Mouse (Mus musculus) limb, embryonic 11.5 days (tissue): Measurements from ENCODE around the gene Ifrd2. TPM values are rescaled to one million over a fixed set of nuclear protein-coding genes. Genes with fewer than 3 reads are reported as not detected.
A peak's percentile ranks its signal among the peaks of the same experiment; 100 is the strongest.

ENCODE experiments used
- ATAC-seq: fragments of 200-750 bp; cut with Nextera tagmentation; 2 replicates; pipeline ENCODE4 v1.8.0; 2017; ENCODE audit warnings: low read depth; ENCODE audit not compliant: insufficient number of reproducible peaks, low FRiP score, low TSS enrichment
- DNase-seq: peaks from one replicate; pipeline ENCODE4 v3.0.0-alpha.2; 2015; ENCODE audit warnings: low spot score
- H3K27ac ChIP-seq: fragments of 300-500 bp; sonication (generic); replicated peaks from 2 replicates; pipeline ENCODE4 v1.5.1; 2014; ENCODE audit warnings: low read depth, mild to moderate bottlenecking, low read length
- H3K27me3 ChIP-seq: fragments of 300-500 bp; sonication (generic); 2 replicates; pipeline ENCODE4 v1.6.1; 2014; ENCODE audit warnings: mild to moderate bottlenecking, low read length, mixed read lengths; ENCODE audit not compliant: control insufficient read depth, insufficient read depth
- H3K36me3 ChIP-seq: fragments of 300-500 bp; sonication (generic); 2 replicates; pipeline ENCODE4 v1.6.1; 2014; ENCODE audit warnings: mild to moderate bottlenecking, low read length, moderate library complexity, mixed read lengths; ENCODE audit not compliant: control insufficient read depth, insufficient read depth
- H3K4me1 ChIP-seq: fragments of 300-500 bp; sonication (generic); 2 replicates; pipeline ENCODE4 v1.6.1; 2014; ENCODE audit warnings: low read length, mixed read lengths; ENCODE audit not compliant: control insufficient read depth, insufficient read depth
- H3K4me2 ChIP-seq: fragments of 300-500 bp; sonication (generic); 2 replicates; pipeline ENCODE4 v1.6.1; 2014; ENCODE audit warnings: low read depth, mild to moderate bottlenecking, moderate library complexity; ENCODE audit not compliant: severe bottlenecking
- H3K4me3 ChIP-seq: fragments of 300-500 bp; sonication (generic); 2 replicates; pipeline ENCODE4 v1.5.1; 2014; ENCODE audit warnings: low read depth, low read length
- H3K9ac ChIP-seq: fragments of 300-500 bp; sonication (generic); 2 replicates; pipeline ENCODE4 v1.6.1; 2014; ENCODE audit warnings: mild to moderate bottlenecking, low read length
- H3K9me3 ChIP-seq: fragments of 300-500 bp; sonication (generic); 2 replicates; pipeline ENCODE4 v1.6.1; 2016; ENCODE audit warnings: low read length; ENCODE audit not compliant: control insufficient read depth
- WGBS: fragments of 180-500 bp; shearing (Covaris S2); extraction: QIAGEN DNeasy Blood & Tissue Kit; methylation state at CpG from one replicate; pipeline ENCODE4 v1.1.7; 2014; 5-methylcytosine and 5-hydroxymethylcytosine counted together
- polyA plus RNA-seq: library from polyadenylated mRNA; unstranded; fragments of >200 nt; fragmentation: Nextera tagmentation; extraction: Ambion mirVana; gene quantifications from 2 replicates; pipeline ENCODE4 v1.2.1, GENCODE M21; 2014

Ifrd2 gene
- polyA plus RNA-seq, 1 experiment from 2014 or later: 49.0 TPM

- H3K27me3 ChIP-seq: no peaks in the 10 kb centered on the region
- no peak overlapping the region; the same call in 1 of the 2 replicates for H3K4me2 ChIP-seq
- DNase-seq (no peak), ATAC-seq (no peak)
- WGBS: 78% methylated on average over 20 of the region's 20 CpGs
- no peak overlapping the region for H3K4me3 ChIP-seq
- no peak overlapping the region for H3K9ac ChIP-seq
- H3K9me3 ChIP-seq: no peaks in the 10 kb centered on the region
- no peak overlapping the region for H3K27ac ChIP-seq
- H3K36me3 ChIP-seq: peaks cover 2% of the 10 kb centered on the region; the same call in 1 of the 2 replicates
- peaks cover 45% of the 10 kb centered on the region for H3K4me1 ChIP-seq
Observed at GRCm38 (mm10) chr9:107549297-107550074, 38.0 kb upstream of the Ifrd2 start.

DNA sequence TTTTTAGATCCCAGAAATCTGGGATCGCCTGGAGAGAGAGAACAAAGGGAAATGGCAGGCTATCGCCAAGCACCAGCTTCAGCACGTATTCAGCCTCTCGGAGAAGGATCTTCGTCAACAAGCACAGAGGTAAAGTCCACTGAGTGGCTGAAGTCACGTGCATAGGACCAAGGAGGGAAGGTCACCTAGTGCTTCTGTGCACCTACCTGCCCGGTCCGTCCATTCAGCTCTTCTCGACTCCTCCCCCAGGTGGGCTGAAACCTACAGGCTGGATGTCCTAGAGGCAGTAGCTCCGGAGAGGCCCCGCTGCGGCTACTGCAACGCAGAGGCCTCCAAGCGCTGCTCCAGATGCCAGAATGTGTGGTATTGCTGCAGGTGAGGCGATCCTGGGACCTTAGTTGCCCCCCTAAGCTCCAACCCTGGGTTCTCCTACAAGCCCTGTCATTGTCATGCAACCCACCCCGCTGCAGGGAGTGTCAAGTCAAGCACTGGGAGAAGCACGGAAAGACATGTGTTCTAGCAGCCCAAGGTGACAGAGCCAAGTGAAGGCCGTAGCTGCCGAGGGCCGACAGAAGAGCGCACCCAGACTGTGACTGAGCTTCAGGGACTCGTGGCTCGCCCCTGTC, 36.8 kb upstream of the Ifrd2 start:
- Histone ChIP-seq H3K4me3 (peak overlapping the region; percentile 52), H3K36me3 (no peaks in the 10 kb centered on the region), H3K27ac (no peak overlapping the region; the same call in 1 of the 2 replicates), H3K4me1 (peaks cover 47% of the 10 kb centered on the region), H3K27me3 (no peaks in the 10 kb centered on the region), H3K4me2 (peak overlapping the region; percentile 96), H3K9ac (peak overlapping the region; percentile 79; the same call in 1 of the 2 replicates), H3K9me3 (no peaks in the 10 kb centered on the region)
- no peak for DNase-seq
- no peak for ATAC-seq
- WGBS: 28% methylated on average over 23 of the region's 23 CpGs

- under 1% methylated on average over 56 of the region's 63 CpGs for WGBS
- H3K9ac ChIP-seq: peak within 1 kb of the TSS; percentile 79
- H3K4me1 ChIP-seq: peaks cover 50% of the 10 kb centered on the region
- peak; percentile 80 for DNase-seq
- peak; percentile 14; the same call in 1 of the 2 replicates for ATAC-seq
- peak within 1 kb of the TSS; percentile 96 for H3K4me2 ChIP-seq
- H3K27me3 ChIP-seq: no peaks in the 10 kb centered on the region
- H3K36me3 ChIP-seq: no peaks in the 10 kb centered on the region
- peak within 1 kb of the TSS; percentile 52 for H3K4me3 ChIP-seq
- H3K27ac ChIP-seq: peak within 1 kb of the TSS; percentile 47
- H3K9me3 ChIP-seq: no peaks in the 10 kb centered on the region
Observed at GRCm38 (mm10) chr9:107551117-107551889, 36.1 kb upstream of the Ifrd2 start, which contains the start of gene Rassf1. Rassf1 (plus strand) TSS chr9:107551555.

DNA sequence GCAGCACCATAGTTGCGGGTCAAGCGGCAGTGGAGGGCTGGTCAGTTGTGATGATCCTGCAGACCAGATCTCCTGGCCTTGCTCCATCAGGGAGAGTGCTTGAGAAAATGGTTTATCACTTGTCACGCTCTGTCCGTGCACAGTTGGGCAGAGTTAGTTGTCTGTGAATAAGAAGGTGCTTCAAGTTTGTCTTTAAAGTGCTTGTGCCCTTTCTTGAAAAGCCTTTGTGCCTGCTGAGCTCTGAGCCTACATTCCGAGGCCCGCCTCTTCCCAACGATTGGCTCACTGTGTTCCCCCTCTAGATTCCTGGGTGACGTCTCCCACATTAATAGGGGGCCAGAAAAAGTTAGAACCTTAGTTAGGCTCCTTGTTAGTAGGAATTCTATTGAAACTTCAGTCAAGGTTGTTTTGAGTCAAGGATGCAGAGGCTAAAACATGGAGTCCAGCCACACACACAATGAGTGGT, 35.5 kb upstream of the Ifrd2 start:
- no peak for ATAC-seq

GRCm38 (mm10) chr9:107552690-107553393, 34.6 kb upstream of the Ifrd2 start:
- Histone ChIP-seq H3K4me3 (no peak overlapping the region), H3K36me3 (peaks cover 7% of the 10 kb centered on the region; the same call in 1 of the 2 replicates), H3K4me2 (peak overlapping the region; percentile 96), H3K4me1 (peaks cover 45% of the 10 kb centered on the region), H3K27me3 (no peaks in the 10 kb centered on the region), H3K9me3 (no peaks in the 10 kb centered on the region), H3K9ac (no peak overlapping the region; the same call in 1 of the 2 replicates), H3K27ac (no peak overlapping the region; the same call in none of the 2 replicates)
- WGBS: 76% methylated on average over 5 of the region's 5 CpGs
- ATAC-seq: no peak
- no peak for DNase-seq

More for the DNA sequence above, 35.5 kb upstream of the Ifrd2 start:
- Histone ChIP-seq H3K9me3 (no peaks in the 10 kb centered on the region), H3K36me3 (no peaks in the 10 kb centered on the region; the same call in 1 of the 2 replicates), H3K27me3 (no peaks in the 10 kb centered on the region), H3K27ac (peak overlapping the region; percentile 47), H3K9ac (peak overlapping the region; percentile 79), H3K4me1 (peaks cover 49% of the 10 kb centered on the region), H3K4me2 (peak overlapping the region; percentile 96), H3K4me3 (peak overlapping the region; percentile 52)
- WGBS: 6% methylated on average over 8 of the region's 8 CpGs
- DNase-seq: no peak

- WGBS: 4% methylated on average over 37 of the region's 37 CpGs
- peak; percentile 49 for ATAC-seq
- peak overlapping the region; percentile 78 for H3K4me3 ChIP-seq
- H3K27ac ChIP-seq: peak overlapping the region; percentile 87
- H3K9ac ChIP-seq: peak overlapping the region; percentile 49
- no peaks in the 10 kb centered on the region for H3K9me3 ChIP-seq
- H3K4me1 ChIP-seq: peaks cover 45% of the 10 kb centered on the region
- peaks cover 13% of the 10 kb centered on the region for H3K36me3 ChIP-seq
- no peak for DNase-seq
- H3K4me2 ChIP-seq: peak overlapping the region; percentile 84
- H3K27me3 ChIP-seq: no peaks in the 10 kb centered on the region
Observed at GRCm38 (mm10) chr9:107553541-107554318, 33.7 kb upstream of the Ifrd2 start.

GRCm38 (mm10) chr9:107554319-107554825, 33.1 kb upstream of the Ifrd2 start:
- H3K27me3 ChIP-seq: no peaks in the 10 kb centered on the region
- H3K9ac ChIP-seq: peak overlapping the region; percentile 79
- H3K27ac ChIP-seq: peak overlapping the region; percentile 91
- H3K4me3 ChIP-seq: peak overlapping the region; percentile 78
- under 1% methylated on average over 53 of the region's 53 CpGs for WGBS
- H3K36me3 ChIP-seq: peaks cover 17% of the 10 kb centered on the region
- peak; percentile 87 for ATAC-seq
- H3K4me1 ChIP-seq: peaks cover 45% of the 10 kb centered on the region
- peak; percentile 95 for DNase-seq
- no peaks in the 10 kb centered on the region for H3K9me3 ChIP-seq
- peak overlapping the region; percentile 84 for H3K4me2 ChIP-seq
